Mouse (Mus musculus): ENCODE measurements around the gene Acvrl1. TPM values are rescaled to one million over a fixed set of nuclear protein-coding genes. Genes with fewer than 3 reads are reported as not detected.

Gene Acvrl1
- polyA plus RNA-seq, 1 experiment from 2014 or later: 13.5 TPM

GRCm38 (mm10) chr15:101118399-101119125 is 9.8 kb upstream of the Acvrl1 start:
- H3K4me1 ChIP-seq (ENCODE audit: control insufficient read depth, insufficient read depth, low read length): no peaks in the 10 kb centered on the region
- 45% methylated on average over 12 of the region's 14 CpGs for WGBS
- no peaks in the 10 kb centered on the region for H3K9me3 ChIP-seq (ENCODE audit: control insufficient read depth, low read length)
- no peaks in the 10 kb centered on the region for H3K36me3 ChIP-seq (ENCODE audit: control insufficient read depth, insufficient read depth, low read length)
- ATAC-seq (ENCODE audit: low read depth) (no peak), DNase-seq (ENCODE audit: low spot score) (no peak)
- no peak overlapping the region for H3K4me3 ChIP-seq (ENCODE audit: low read depth, low read length)
- H3K9ac ChIP-seq (ENCODE audit: low read depth, low read length): 0 out of 2 replicates have a peak overlapping the region, but pooled peaks have one; percentile 19
- H3K27ac ChIP-seq (replicated peaks; ENCODE audit: low read depth, low read length): no peak overlapping the region
- H3K4me2 ChIP-seq (ENCODE audit: low read depth, low read length): no peak overlapping the region
- no peaks in the 10 kb centered on the region for H3K27me3 ChIP-seq (replicated peaks; ENCODE audit: control insufficient read depth, insufficient read depth, low read length)

- ATAC-seq (ENCODE audit: low read depth): no peak
- WGBS: 73% methylated on average over 9 of the region's 9 CpGs
- no peak for DNase-seq (ENCODE audit: low spot score)
These were observed 6.7 kb upstream of the Acvrl1 start for GRCm38 (mm10) chr15:101121411-101122289.

DNA sequence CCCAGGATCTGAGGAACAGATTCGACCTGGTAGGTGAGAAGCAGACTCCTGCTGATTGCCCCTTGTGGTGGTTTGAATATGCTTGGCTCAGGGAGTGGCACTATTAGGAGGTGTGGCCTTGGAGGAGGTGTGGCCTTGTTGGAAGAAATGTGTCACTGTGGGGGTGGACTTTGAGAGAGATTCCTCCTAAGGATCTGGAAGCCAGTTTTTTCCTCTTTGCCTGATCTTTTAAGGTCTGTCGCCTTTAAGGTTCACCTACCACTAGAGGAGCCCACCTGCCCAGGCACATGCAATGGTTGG is 6.1 kb upstream of the Acvrl1 start:
- Histone ChIP-seq H3K4me1 (ENCODE audit: control insufficient read depth, insufficient read depth, low read length) (no peaks in the 10 kb centered on the region), H3K36me3 (ENCODE audit: control insufficient read depth, insufficient read depth, low read length) (no peaks in the 10 kb centered on the region), H3K9ac (ENCODE audit: low read depth, low read length) (no peak overlapping the region), H3K4me2 (ENCODE audit: low read depth, low read length) (no peak overlapping the region), H3K27me3 (replicated peaks; ENCODE audit: control insufficient read depth, insufficient read depth, low read length) (no peaks in the 10 kb centered on the region), H3K4me3 (ENCODE audit: low read depth, low read length) (no peak overlapping the region), H3K9me3 (ENCODE audit: control insufficient read depth, low read length) (no peaks in the 10 kb centered on the region), H3K27ac (replicated peaks; ENCODE audit: low read depth, low read length) (no peak overlapping the region)
- WGBS: 33% methylated on average over 2 of the region's 2 CpGs
- DNase-seq (ENCODE audit: low spot score) (no peak), ATAC-seq (ENCODE audit: low read depth) (no peak)

More at GRCm38 (mm10) chr15:101121411-101122289, 6.7 kb upstream of the Acvrl1 start:
- no peaks in the 10 kb centered on the region for H3K36me3 ChIP-seq (ENCODE audit: control insufficient read depth, insufficient read depth, low read length)
- no peak overlapping the region for H3K27ac ChIP-seq (replicated peaks; ENCODE audit: low read depth, low read length)
- no peak overlapping the region for H3K9ac ChIP-seq (ENCODE audit: low read depth, low read length)
- no peaks in the 10 kb centered on the region for H3K9me3 ChIP-seq (ENCODE audit: control insufficient read depth, low read length)
- H3K27me3 ChIP-seq (replicated peaks; ENCODE audit: control insufficient read depth, insufficient read depth, low read length): no peaks in the 10 kb centered on the region
- H3K4me2 ChIP-seq (ENCODE audit: low read depth, low read length): no peak overlapping the region
- H3K4me3 ChIP-seq (ENCODE audit: low read depth, low read length): no peak overlapping the region
- no peaks in the 10 kb centered on the region for H3K4me1 ChIP-seq (ENCODE audit: control insufficient read depth, insufficient read depth, low read length)

DNA sequence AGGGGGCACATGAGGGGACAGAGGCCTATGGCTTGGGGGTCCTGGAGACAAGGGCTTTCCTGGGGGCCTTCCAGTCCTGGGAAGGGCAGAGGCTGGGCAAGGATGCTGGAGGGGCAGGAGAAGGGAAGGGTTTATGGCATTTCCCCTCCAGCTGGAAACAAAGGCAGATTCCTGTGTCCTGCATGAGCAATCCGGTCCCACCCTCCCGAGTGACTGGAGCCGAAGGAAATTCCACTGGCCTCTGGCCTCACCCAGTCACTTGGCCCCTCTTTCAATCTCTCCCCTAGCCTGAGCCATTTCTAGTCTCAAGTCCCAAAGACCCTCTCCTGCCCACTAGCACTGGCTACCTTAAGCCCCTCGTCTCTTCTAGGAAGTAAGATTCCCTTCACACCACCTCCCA is 5.1 kb upstream of the Acvrl1 start:
- no peaks in the 10 kb centered on the region for H3K9me3 ChIP-seq (ENCODE audit: control insufficient read depth, low read length)
- DNase-seq (ENCODE audit: low spot score) (no peak), ATAC-seq (ENCODE audit: low read depth) (no peak)
- peaks cover 4% of the 10 kb centered on the region for H3K4me1 ChIP-seq (ENCODE audit: control insufficient read depth, insufficient read depth, low read length)
- H3K27me3 ChIP-seq (replicated peaks; ENCODE audit: control insufficient read depth, insufficient read depth, low read length): no peaks in the 10 kb centered on the region
- H3K9ac ChIP-seq (ENCODE audit: low read depth, low read length): no peak overlapping the region
- 57% methylated on average over 2 of the region's 4 CpGs for WGBS
- no peak overlapping the region for H3K4me3 ChIP-seq (ENCODE audit: low read depth, low read length)
- 0 out of 2 replicates have a peak overlapping the region, but pooled peaks have one; percentile 39 for H3K27ac ChIP-seq (replicated peaks; ENCODE audit: low read depth, low read length)
- no peaks in the 10 kb centered on the region for H3K36me3 ChIP-seq (ENCODE audit: control insufficient read depth, insufficient read depth, low read length)
- no peak overlapping the region for H3K4me2 ChIP-seq (ENCODE audit: low read depth, low read length)

- Histone ChIP-seq H3K4me1 (ENCODE audit: control insufficient read depth, insufficient read depth, low read length) (peaks cover 18% of the 10 kb centered on the region), H3K4me2 (ENCODE audit: low read depth, low read length) (no peak overlapping the region), H3K27ac (replicated peaks; ENCODE audit: low read depth, low read length) (no peak overlapping the region), H3K36me3 (ENCODE audit: control insufficient read depth, insufficient read depth, low read length) (no peaks in the 10 kb centered on the region), H3K27me3 (replicated peaks; ENCODE audit: control insufficient read depth, insufficient read depth, low read length) (peaks cover 9% of the 10 kb centered on the region; the same call in 1 of the 2 replicates), H3K4me3 (ENCODE audit: low read depth, low read length) (no peak overlapping the region), H3K9me3 (ENCODE audit: control insufficient read depth, low read length) (no peaks in the 10 kb centered on the region), H3K9ac (ENCODE audit: low read depth, low read length) (no peak overlapping the region)
- no peak for ATAC-seq (ENCODE audit: low read depth)
- WGBS: 81% methylated on average over 6 of the region's 6 CpGs
- DNase-seq (ENCODE audit: low spot score): no peak
These were observed 2.8 kb upstream of the Acvrl1 start for GRCm38 (mm10) chr15:101125561-101125960.

DNA sequence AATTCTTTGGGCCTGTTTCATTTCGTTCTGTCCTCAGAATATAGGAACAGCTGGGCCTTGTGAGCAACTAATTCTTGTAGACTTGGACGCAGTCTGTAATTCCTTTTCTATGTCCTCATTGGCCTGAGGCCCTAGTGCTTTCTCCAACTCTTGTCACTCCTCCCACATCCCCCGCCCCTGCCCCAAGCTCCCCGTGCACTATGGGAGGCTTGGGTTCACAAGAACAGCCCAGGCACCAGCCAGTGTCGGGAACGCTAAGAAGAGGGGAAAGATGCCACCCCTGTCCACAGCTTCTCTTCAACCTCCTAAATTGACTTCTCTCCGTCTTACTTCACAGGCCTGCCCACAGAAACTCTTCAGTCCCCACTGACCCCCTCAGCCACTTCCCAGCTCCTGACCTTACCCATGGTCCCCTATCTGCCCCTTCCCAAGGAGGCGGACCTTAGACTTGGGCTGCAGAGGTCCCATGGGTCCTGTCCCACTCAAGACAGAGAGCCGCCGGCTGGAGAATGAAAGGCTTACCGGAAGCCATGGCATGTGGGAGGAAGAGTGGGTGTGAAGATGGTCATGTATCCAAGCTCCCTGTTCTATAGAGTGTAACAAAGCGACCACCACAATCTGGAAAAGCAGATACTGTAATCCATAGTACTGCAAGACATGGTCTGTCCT is 1.3 kb upstream of the Acvrl1 start:
- Histone ChIP-seq H3K36me3 (ENCODE audit: control insufficient read depth, insufficient read depth, low read length) (no peaks in the 10 kb centered on the region), H3K9me3 (ENCODE audit: control insufficient read depth, low read length) (no peaks in the 10 kb centered on the region), H3K9ac (ENCODE audit: low read depth, low read length) (no peak overlapping the region), H3K4me2 (ENCODE audit: low read depth, low read length) (no peak overlapping the region), H3K4me1 (ENCODE audit: control insufficient read depth, insufficient read depth, low read length) (peaks cover 27% of the 10 kb centered on the region), H3K4me3 (ENCODE audit: low read depth, low read length) (no peak overlapping the region), H3K27ac (replicated peaks; ENCODE audit: low read depth, low read length) (no peak overlapping the region), H3K27me3 (replicated peaks; ENCODE audit: control insufficient read depth, insufficient read depth, low read length) (peaks cover 9% of the 10 kb centered on the region; the same call in 1 of the 2 replicates)
- ATAC-seq (ENCODE audit: low read depth): peak; percentile 35; the same call in 1 of the 2 replicates
- DNase-seq (ENCODE audit: low spot score): peak; percentile 73
- 72% methylated on average over 12 of the region's 12 CpGs for WGBS

DNA sequence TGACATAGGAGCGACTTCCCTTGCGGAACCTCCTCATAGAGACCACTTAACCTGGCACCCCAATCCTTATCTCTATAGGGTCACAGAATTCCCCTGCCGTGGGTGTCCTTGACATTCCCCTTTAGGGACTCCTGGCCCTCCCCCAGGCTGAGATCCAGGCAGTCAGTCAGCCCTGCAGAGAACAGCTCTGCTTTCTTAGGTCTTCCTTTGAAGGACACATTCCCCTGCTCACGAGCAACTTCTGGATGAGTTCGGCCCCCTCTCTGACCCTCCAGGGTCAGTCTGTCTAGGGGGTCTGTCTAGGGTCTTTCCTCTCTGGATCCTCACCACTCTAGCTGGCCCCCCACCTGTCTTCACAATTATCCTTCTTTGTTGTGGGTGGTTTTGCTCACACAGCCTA is 1.1 kb downstream of the Acvrl1 start:
- Histone ChIP-seq H3K4me2 (ENCODE audit: low read depth, low read length) (peak overlapping the region; percentile 85), H3K27ac (replicated peaks; ENCODE audit: low read depth, low read length) (no peak overlapping the region), H3K9me3 (ENCODE audit: control insufficient read depth, low read length) (no peaks in the 10 kb centered on the region), H3K4me3 (ENCODE audit: low read depth, low read length) (peak overlapping the region; percentile 49), H3K9ac (ENCODE audit: low read depth, low read length) (no peak overlapping the region; the same call in 1 of the 2 replicates), H3K36me3 (ENCODE audit: control insufficient read depth, insufficient read depth, low read length) (no peaks in the 10 kb centered on the region), H3K27me3 (replicated peaks; ENCODE audit: control insufficient read depth, insufficient read depth, low read length) (peaks cover 9% of the 10 kb centered on the region; the same call in 1 of the 2 replicates), H3K4me1 (ENCODE audit: control insufficient read depth, insufficient read depth, low read length) (peaks cover 43% of the 10 kb centered on the region)
- DNase-seq (ENCODE audit: low spot score) (no peak), ATAC-seq (ENCODE audit: low read depth) (no peak)
- 39% methylated on average over 5 of the region's 5 CpGs for WGBS

- 28% methylated on average over 11 of the region's 11 CpGs for WGBS
- ATAC-seq (ENCODE audit: low read depth) (no peak), DNase-seq (ENCODE audit: low spot score) (no peak)
- H3K9me3 ChIP-seq (ENCODE audit: control insufficient read depth, low read length): no peaks in the 10 kb centered on the region
- H3K27me3 ChIP-seq (replicated peaks; ENCODE audit: control insufficient read depth, insufficient read depth, low read length): peaks cover 9% of the 10 kb centered on the region; the same call in 1 of the 2 replicates
- no peak overlapping the region for H3K9ac ChIP-seq (ENCODE audit: low read depth, low read length)
- H3K4me1 ChIP-seq (ENCODE audit: control insufficient read depth, insufficient read depth, low read length): peaks cover 43% of the 10 kb centered on the region
- H3K4me2 ChIP-seq (ENCODE audit: low read depth, low read length): peak overlapping the region; percentile 10; the same call in 1 of the 2 replicates
- H3K4me3 ChIP-seq (ENCODE audit: low read depth, low read length): no peak overlapping the region
- H3K27ac ChIP-seq (replicated peaks; ENCODE audit: low read depth, low read length): no peak overlapping the region; the same call in 1 of the 2 replicates
- no peaks in the 10 kb centered on the region for H3K36me3 ChIP-seq (ENCODE audit: control insufficient read depth, insufficient read depth, low read length)
These were observed 3.2 kb downstream of the Acvrl1 start for GRCm38 (mm10) chr15:101131498-101131897.
